Mouse (Mus musculus) liver, adult (tissue): ENCODE results near the gene Cpm.

Experiments
- GATA4 ChIP-seq: IDR thresholded peaks from 2 replicates; pipeline ENCODE4 v1.6.1; 2014; ENCODE audit warnings: mild to moderate bottlenecking, low read length; ENCODE audit not compliant: insufficient replicate concordance

Gene Cpm

GRCm38 (mm10) chr10:117684298-117685170 is 55.2 kb downstream of the Cpm start:
- TF ChIP-seq GATA4 = no peak

- TF ChIP-seq GATA4 = no peak
Measured at GRCm38 (mm10) chr10:117685171-117685848, 56.0 kb downstream of the Cpm start.

- no peak for TF ChIP-seq GATA4
Measured at GRCm38 (mm10) chr10:117685849-117686591, 56.7 kb downstream of the Cpm start.

- no peak for TF ChIP-seq GATA4
Measured at GRCm38 (mm10) chr10:117687018-117687417, 57.7 kb downstream of the Cpm start.

GRCm38 (mm10) chr10:117687577-117687976 is 58.3 kb downstream of the Cpm start:
- TF ChIP-seq GATA4 = no peak

- TF ChIP-seq GATA4 = no peak
Measured at GRCm38 (mm10) chr10:117688204-117689151, 59.2 kb downstream of the Cpm start.

GRCm38 (mm10) chr10:117689297-117690100 is 60.2 kb downstream of the Cpm start:
- no peak for TF ChIP-seq GATA4

GRCm38 (mm10) chr10:117690101-117690352 is 60.7 kb downstream of the Cpm start:
- no peak for TF ChIP-seq GATA4

GRCm38 (mm10) chr10:117690770-117691296 is 61.5 kb downstream of the Cpm start:
- no peak for TF ChIP-seq GATA4

GRCm38 (mm10) chr10:117691389-117691968 is 62.2 kb downstream of the Cpm start:
- no peak for TF ChIP-seq GATA4

GRCm38 (mm10) chr10:117692173-117692572 is 62.9 kb downstream of the Cpm start:
- TF ChIP-seq GATA4 = no peak

- no peak for TF ChIP-seq GATA4
Measured at GRCm38 (mm10) chr10:117692953-117693352, 63.7 kb downstream of the Cpm start.

GRCm38 (mm10) chr10:117694255-117694953 is 65.1 kb downstream of the Cpm start:
- no peak for TF ChIP-seq GATA4
